Comparison of ENCODE assay signal across 16 mouse cellular contexts in the genomic region with DNA sequence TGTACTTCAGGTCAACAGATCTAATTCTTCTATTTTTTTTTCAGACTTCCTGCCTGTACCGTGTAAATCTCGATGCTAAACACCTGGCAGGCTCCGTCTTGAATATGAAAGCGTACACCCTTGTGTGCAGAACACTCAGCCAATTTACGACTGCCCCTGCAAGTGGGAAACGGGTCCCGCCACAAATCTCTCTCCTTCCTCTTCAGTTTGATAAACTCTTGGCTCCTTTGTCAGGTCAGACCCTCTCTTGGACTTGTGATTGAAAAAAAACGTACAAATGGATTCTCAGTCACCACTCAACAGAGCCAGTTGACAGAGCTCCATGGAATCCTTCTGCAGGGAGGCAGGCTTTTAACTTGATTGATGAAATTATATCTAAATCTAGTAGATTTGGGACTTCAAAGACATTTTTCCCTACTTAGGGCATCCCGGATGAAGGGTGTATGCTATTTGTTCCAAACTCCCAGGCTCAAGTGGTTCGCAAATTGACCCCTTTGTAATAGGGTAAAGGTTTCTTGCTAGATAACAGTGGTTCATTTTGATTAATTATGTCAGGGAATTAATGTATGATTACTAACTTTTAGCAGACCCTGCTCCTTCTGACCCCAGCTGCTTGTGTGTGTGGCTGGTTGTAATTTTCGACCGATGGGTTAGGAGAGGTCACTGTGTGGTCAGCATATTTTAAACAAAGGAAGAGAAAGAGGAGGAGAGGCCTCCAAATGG.
DNase-seq lines count a peak whose midpoint lies in the region; ATAC-seq lines count a peak whose summit lies in the region.
"Had no signal": no experiment of that assay in that cellular context is flagged by ENCODE, and none has a peak within 500 bp of the region (broad histone marks: within the 10 kb centered on the region; RNA-seq: fewer than 3 reads in every experiment).

No protein-coding gene starts in this region.

- no peaks in the 10 kb centered on the region for H3K27me3 ChIP-seq in lung, embryonic 15.5 days
- H3K27me3 ChIP-seq in stomach, embryonic 16.5 days (ENCODE audit: control insufficient read depth, insufficient read depth, low read length) = 0 out of 2 replicates have a peak, but pooled peaks cover 4% of the 10 kb centered on the region
- H3K27me3 ChIP-seq in hindbrain, embryonic 13.5 days = peaks cover 1% of the 10 kb centered on the region; the same call in 1 of the 2 replicates
- H3K27me3 ChIP-seq: neural tube, embryonic 13.5 days had no signal

- no peak for DNase-seq in lung, postnatal 4 days
- DNase-seq in forelimb bud, embryonic 11.5 days (ENCODE audit: low read depth, low spot score) = peak; percentile 39
- peak; percentile 38 to 46 for DNase-seq in kidney, postnatal 25 days
- DNase-seq in Muller cell, postnatal 12 days (ENCODE audit: inconsistent ontology term) = no peak
- no peak for DNase-seq in retina, postnatal 1 day
- DNase-seq: B cell, adult 2 months; cerebellum, postnatal 10 days; gastrocnemius, postnatal 36 days; heart, postnatal 36 days had no signal

- peak overlapping the region; percentile 50; the same call in 1 of the 2 replicates for H3K27ac ChIP-seq in lung, embryonic 15.5 days
- no peak overlapping the region for H3K27ac ChIP-seq in stomach, embryonic 16.5 days (ENCODE audit: low read length)
- H3K27ac ChIP-seq in hindbrain, embryonic 13.5 days = no peak overlapping the region
- H3K27ac ChIP-seq: embryonic facial prominence, embryonic 13.5 days; heart, embryonic 10.5 days; liver, embryonic 14.5 days; neural tube, embryonic 13.5 days had no signal

- no peak for ATAC-seq in lung, embryonic 15.5 days (ENCODE audit: borderline replicate concordance, extremely low read depth, low FRiP score, low TSS enrichment)
- ATAC-seq in stomach, embryonic 16.5 days (ENCODE audit: insufficient read depth, low FRiP score) = peak; percentile 47; the same call in 1 of the 2 replicates
- ATAC-seq in hindbrain, embryonic 13.5 days (ENCODE audit: low FRiP score) = no peak

- H3K9ac ChIP-seq in lung, embryonic 15.5 days = no peak overlapping the region
- H3K9ac ChIP-seq in stomach, embryonic 16.5 days (ENCODE audit: low read length) = no peak overlapping the region
- no peak overlapping the region for H3K9ac ChIP-seq in hindbrain, embryonic 13.5 days
- H3K9ac ChIP-seq: embryonic facial prominence, embryonic 13.5 days; liver, embryonic 14.5 days; neural tube, embryonic 13.5 days had no signal

- WGBS in lung, embryonic 15.5 days = 16% methylated on average over 12 of the region's 12 CpGs
- WGBS in stomach, embryonic 16.5 days = 20% methylated on average over 12 of the region's 12 CpGs
- WGBS in hindbrain, embryonic 13.5 days = 49% methylated on average over 12 of the region's 12 CpGs

- H3K36me3 ChIP-seq in lung, embryonic 15.5 days = no peaks in the 10 kb centered on the region
- no peaks in the 10 kb centered on the region for H3K36me3 ChIP-seq in stomach, embryonic 16.5 days (ENCODE audit: control insufficient read depth, insufficient read depth, low read length)
- H3K36me3 ChIP-seq in hindbrain, embryonic 13.5 days = no peaks in the 10 kb centered on the region
- H3K36me3 ChIP-seq: embryonic facial prominence, embryonic 13.5 days; heart, embryonic 10.5 days; neural tube, embryonic 13.5 days had no signal

- H3K9me3 ChIP-seq in lung, embryonic 15.5 days = no peaks in the 10 kb centered on the region
- no peaks in the 10 kb centered on the region for H3K9me3 ChIP-seq in stomach, embryonic 16.5 days (replicated peaks; ENCODE audit: control insufficient read depth, low read length)
- H3K9me3 ChIP-seq in hindbrain, embryonic 13.5 days = no peaks in the 10 kb centered on the region
- H3K9me3 ChIP-seq: embryonic facial prominence, embryonic 13.5 days; heart, embryonic 10.5 days; neural tube, embryonic 13.5 days had no signal

- H3K4me2 ChIP-seq in lung, embryonic 15.5 days = peak overlapping the region; percentile 29; the same call in 1 of the 2 replicates
- no peak overlapping the region for H3K4me2 ChIP-seq in stomach, embryonic 16.5 days (ENCODE audit: low read depth, low read length)
- no peak overlapping the region for H3K4me2 ChIP-seq in hindbrain, embryonic 13.5 days
- H3K4me2 ChIP-seq: embryonic facial prominence, embryonic 13.5 days; neural tube, embryonic 13.5 days had no signal

- H3K4me1 ChIP-seq in lung, embryonic 15.5 days = peaks cover 10% of the 10 kb centered on the region; the same call in 1 of the 2 replicates
- peaks cover 6% of the 10 kb centered on the region for H3K4me1 ChIP-seq in stomach, embryonic 16.5 days (ENCODE audit: control insufficient read depth, insufficient read depth, low read length)
- no peaks in the 10 kb centered on the region for H3K4me1 ChIP-seq in hindbrain, embryonic 13.5 days (replicated peaks)
- H3K4me1 ChIP-seq: embryonic facial prominence, embryonic 13.5 days; heart, embryonic 10.5 days; neural tube, embryonic 13.5 days had no signal

- no peak overlapping the region for H3K4me3 ChIP-seq in lung, embryonic 15.5 days
- no peak overlapping the region for H3K4me3 ChIP-seq in stomach, embryonic 16.5 days (replicated peaks; ENCODE audit: low read length)
- H3K4me3 ChIP-seq in hindbrain, embryonic 13.5 days = no peak overlapping the region
- H3K4me3 ChIP-seq: embryonic facial prominence, embryonic 13.5 days; heart, embryonic 10.5 days; neural tube, embryonic 13.5 days had no signal

Comparison
In these comparisons a context has a peak if more than half of its experiments do, and no peak if none do; other contexts are left out.
1. DNase-seq: peak in forelimb bud, embryonic 11.5 days (single experiment) and kidney, postnatal 25 days (2 of 2); none in lung, postnatal 4 days (0 of 2), Muller cell, postnatal 12 days (single experiment) and retina, postnatal 1 day (single experiment).